Mouse (Mus musculus) forebrain, embryonic 13.5 days (tissue): ENCODE results near the gene Il17re. TPM values are rescaled to one million over a fixed set of nuclear protein-coding genes. Genes with fewer than 3 reads are reported as not detected.
A peak's percentile ranks its signal among the peaks of the same experiment; 100 is the strongest.

Experiments
- ATAC-seq: fragments of 200-750 bp; cut with Nextera tagmentation; 2 replicates; pipeline ENCODE4 v1.8.0; 2017
- H3K27ac ChIP-seq: fragments of 300-500 bp; sonication (generic); 2 replicates; pipeline ENCODE4 v1.5.1; 2015; ENCODE audit warnings: inconsistent platforms, mild to moderate bottlenecking, moderate library complexity
- H3K27me3 ChIP-seq: fragments of 300-500 bp; sonication (generic); 2 replicates; pipeline ENCODE4 v1.6.1; 2015; ENCODE audit warnings: mild to moderate bottlenecking, inconsistent platforms
- H3K36me3 ChIP-seq: fragments of 300-500 bp; sonication (generic); 2 replicates; pipeline ENCODE4 v1.6.1; 2015; ENCODE audit warnings: mild to moderate bottlenecking, inconsistent platforms; ENCODE audit not compliant: poor library complexity, severe bottlenecking
- H3K4me1 ChIP-seq: fragments of 300-500 bp; sonication (generic); 2 replicates; pipeline ENCODE4 v1.6.1; 2015; ENCODE audit warnings: inconsistent platforms
- H3K4me2 ChIP-seq: fragments of 300-500 bp; sonication (generic); 2 replicates; pipeline ENCODE4 v1.6.1; 2015; ENCODE audit warnings: inconsistent platforms, mild to moderate bottlenecking, moderate library complexity
- H3K4me3 ChIP-seq: fragments of 300-500 bp; sonication (generic); 2 replicates; pipeline ENCODE4 v1.5.1; 2015; ENCODE audit warnings: mild to moderate bottlenecking, inconsistent platforms
- H3K9ac ChIP-seq: fragments of 300-500 bp; sonication (generic); 2 replicates; pipeline ENCODE4 v1.6.1; 2015; ENCODE audit warnings: mild to moderate bottlenecking, inconsistent platforms
- H3K9me3 ChIP-seq: fragments of 300-500 bp; sonication (generic); replicated peaks from 2 replicates; pipeline ENCODE4 v1.6.1; 2016; ENCODE audit warnings: inconsistent platforms
- WGBS: fragments of 180-500 bp; shearing (Covaris S2); methylation state at CpG from one replicate; pipeline ENCODE4 v1.1.7; 2015; 5-methylcytosine and 5-hydroxymethylcytosine counted together
- polyA plus RNA-seq: library from polyadenylated mRNA; unstranded; fragments of >200 nt; fragmentation: Nextera tagmentation; extraction: Ambion mirVana; gene quantifications from 2 replicates; pipeline ENCODE4 v1.2.1, GENCODE M21; 2015

The Il17re gene
- polyA plus RNA-seq, 1 experiment from 2014 or later: 0.05 TPM

GRCm38 (mm10) chr6:113444207-113444965 lies 13.9 kb upstream of the Il17re start:
- Histone ChIP-seq H3K4me2 (no peak overlapping the region), H3K4me1 (peaks cover 10% of the 10 kb centered on the region), H3K36me3 (peaks cover 32% of the 10 kb centered on the region), H3K27ac (no peak overlapping the region), H3K9ac (no peak overlapping the region), H3K27me3 (no peaks in the 10 kb centered on the region), H3K4me3 (no peak overlapping the region), H3K9me3 (no peaks in the 10 kb centered on the region)
- WGBS: 88% methylated on average over 8 of the region's 8 CpGs
- ATAC-seq: no peak

- H3K4me3 ChIP-seq: no peak overlapping the region
- H3K4me1 ChIP-seq: peaks cover 15% of the 10 kb centered on the region
- no peaks in the 10 kb centered on the region for H3K27me3 ChIP-seq
- H3K9ac ChIP-seq: no peak overlapping the region
- no peaks in the 10 kb centered on the region for H3K9me3 ChIP-seq
- WGBS: 86% methylated on average over 4 of the region's 4 CpGs
- ATAC-seq: no peak
- H3K4me2 ChIP-seq: no peak overlapping the region
- H3K27ac ChIP-seq: no peak overlapping the region
- peaks cover 32% of the 10 kb centered on the region for H3K36me3 ChIP-seq
Observed at GRCm38 (mm10) chr6:113447639-113448038, 10.6 kb upstream of the Il17re start.

GRCm38 (mm10) chr6:113451839-113452238 lies 6.4 kb upstream of the Il17re start:
- Histone ChIP-seq H3K9ac (no peak overlapping the region), H3K27me3 (no peaks in the 10 kb centered on the region), H3K4me1 (peaks cover 6% of the 10 kb centered on the region; the same call in 1 of the 2 replicates), H3K36me3 (peaks cover 25% of the 10 kb centered on the region), H3K27ac (no peak overlapping the region), H3K9me3 (no peaks in the 10 kb centered on the region), H3K4me2 (no peak overlapping the region), H3K4me3 (no peak overlapping the region)
- no peak for ATAC-seq
- 83% methylated on average over 2 of the region's 2 CpGs for WGBS

GRCm38 (mm10) chr6:113455007-113455406 lies 3.3 kb upstream of the Il17re start:
- Histone ChIP-seq H3K4me2 (no peak overlapping the region), H3K4me1 (peaks cover 6% of the 10 kb centered on the region; the same call in 1 of the 2 replicates), H3K27me3 (no peaks in the 10 kb centered on the region), H3K9ac (no peak overlapping the region), H3K4me3 (no peak overlapping the region), H3K27ac (no peak overlapping the region), H3K36me3 (no peaks in the 10 kb centered on the region), H3K9me3 (no peaks in the 10 kb centered on the region)
- WGBS: 83% methylated on average over 5 of the region's 5 CpGs
- no peak for ATAC-seq

GRCm38 (mm10) chr6:113458635-113459034 lies 351 bp downstream of the Il17re start:
- WGBS: 69% methylated on average over 10 of the region's 10 CpGs
- no peak overlapping the region for H3K4me2 ChIP-seq
- no peaks in the 10 kb centered on the region for H3K27me3 ChIP-seq
- ATAC-seq: no peak
- no peaks in the 10 kb centered on the region for H3K4me1 ChIP-seq
- no peak overlapping the region for H3K27ac ChIP-seq
- H3K9ac ChIP-seq: no peak overlapping the region
- H3K9me3 ChIP-seq: no peaks in the 10 kb centered on the region
- H3K4me3 ChIP-seq: no peak overlapping the region
- H3K36me3 ChIP-seq: no peaks in the 10 kb centered on the region

GRCm38 (mm10) chr6:113464040-113464439 lies 5.8 kb downstream of the Il17re start:
- no peak for ATAC-seq
- Histone ChIP-seq H3K4me1 (0 out of 2 replicates have a peak, but pooled peaks cover 3% of the 10 kb centered on the region), H3K9ac (no peak overlapping the region), H3K36me3 (no peaks in the 10 kb centered on the region), H3K4me2 (no peak overlapping the region), H3K4me3 (no peak overlapping the region), H3K27ac (no peak overlapping the region), H3K27me3 (peaks cover 20% of the 10 kb centered on the region; the same call in 1 of the 2 replicates), H3K9me3 (no peaks in the 10 kb centered on the region)
- WGBS: 78% methylated on average over 7 of the region's 7 CpGs

- Histone ChIP-seq H3K4me1 (peaks cover 13% of the 10 kb centered on the region), H3K27ac (no peak overlapping the region), H3K36me3 (no peaks in the 10 kb centered on the region), H3K4me2 (no peak overlapping the region), H3K27me3 (peaks cover 35% of the 10 kb centered on the region), H3K4me3 (no peak overlapping the region), H3K9ac (no peak overlapping the region), H3K9me3 (no peaks in the 10 kb centered on the region)
- ATAC-seq: no peak
- 71% methylated on average over 5 of the region's 5 CpGs for WGBS
Observed at GRCm38 (mm10) chr6:113465602-113466001, 7.3 kb downstream of the Il17re start.

GRCm38 (mm10) chr6:113468512-113468911 lies 10.2 kb downstream of the Il17re start:
- WGBS: 73% methylated on average over 3 of the region's 3 CpGs
- Histone ChIP-seq H3K27me3 (peaks cover 56% of the 10 kb centered on the region), H3K36me3 (no peaks in the 10 kb centered on the region), H3K4me2 (peak overlapping the region; percentile 69), H3K4me1 (peaks cover 13% of the 10 kb centered on the region), H3K9me3 (no peaks in the 10 kb centered on the region), H3K27ac (no peak overlapping the region), H3K9ac (no peak overlapping the region), H3K4me3 (no peak overlapping the region)
- no peak for ATAC-seq

- peak; percentile 75 for ATAC-seq
- H3K27ac ChIP-seq: no peak overlapping the region
- WGBS: 9% methylated on average over 9 of the region's 9 CpGs
- H3K27me3 ChIP-seq: peaks cover 54% of the 10 kb centered on the region
- no peaks in the 10 kb centered on the region for H3K36me3 ChIP-seq
- H3K4me2 ChIP-seq: peak overlapping the region; percentile 69
- H3K9me3 ChIP-seq: no peaks in the 10 kb centered on the region
- H3K9ac ChIP-seq: peak overlapping the region; percentile 51
- peaks cover 13% of the 10 kb centered on the region for H3K4me1 ChIP-seq
- H3K4me3 ChIP-seq: peak overlapping the region; percentile 39
Observed at GRCm38 (mm10) chr6:113469021-113469420, 10.7 kb downstream of the Il17re start.

GRCm38 (mm10) chr6:113469432-113469831 lies 11.1 kb downstream of the Il17re start:
- peak; percentile 84 for ATAC-seq
- peak overlapping the region; percentile 39 for H3K4me3 ChIP-seq
- no peaks in the 10 kb centered on the region for H3K9me3 ChIP-seq
- H3K27me3 ChIP-seq: peaks cover 50% of the 10 kb centered on the region
- H3K4me1 ChIP-seq: peaks cover 13% of the 10 kb centered on the region
- no peaks in the 10 kb centered on the region for H3K36me3 ChIP-seq
- WGBS: under 1% methylated on average over 31 of the region's 31 CpGs
- peak overlapping the region; percentile 69 for H3K4me2 ChIP-seq
- no peak overlapping the region for H3K27ac ChIP-seq
- H3K9ac ChIP-seq: peak overlapping the region; percentile 51

- H3K9me3 ChIP-seq: no peaks in the 10 kb centered on the region
- H3K27me3 ChIP-seq: peaks cover 48% of the 10 kb centered on the region
- H3K27ac ChIP-seq: no peak within 1 kb of the TSS
- no peaks in the 10 kb centered on the region for H3K36me3 ChIP-seq
- H3K4me3 ChIP-seq: no peak within 1 kb of the TSS
- no peak for ATAC-seq
- WGBS: 25% methylated on average over 12 of the region's 12 CpGs
- H3K4me1 ChIP-seq: peaks cover 13% of the 10 kb centered on the region
- 0 out of 2 replicates have a peak within 1 kb of the TSS, but pooled peaks have one; percentile 7 for H3K4me2 ChIP-seq
- no peak within 1 kb of the TSS for H3K9ac ChIP-seq
Observed at GRCm38 (mm10) chr6:113471297-113471936, 13.1 kb downstream of the Il17re start, which contains the start of gene Il17rc. Gene Il17rc, plus strand, starts transcription at chr6:113471427.

- H3K27ac ChIP-seq: no peak overlapping the region
- peaks cover 48% of the 10 kb centered on the region for H3K27me3 ChIP-seq
- peaks cover 13% of the 10 kb centered on the region for H3K4me1 ChIP-seq
- H3K36me3 ChIP-seq: no peaks in the 10 kb centered on the region
- no peaks in the 10 kb centered on the region for H3K9me3 ChIP-seq
- 68% methylated on average over 10 of the region's 10 CpGs for WGBS
- no peak overlapping the region for H3K9ac ChIP-seq
- no peak for ATAC-seq
- no peak overlapping the region for H3K4me2 ChIP-seq
- H3K4me3 ChIP-seq: no peak overlapping the region
Observed at GRCm38 (mm10) chr6:113472061-113472460, 13.8 kb downstream of the Il17re start.
